Mouse (Mus musculus) heart, embryonic 11.5 days (tissue): ENCODE measurements at regions not wholly inside any gene's neighbourhood (a gene's known extent, or its start where the extent isn't known, plus 50 kb on each side); places are given as distances from the start of the nearest gene placed in this dataset.

ENCODE experiments used
- ATAC-seq: fragments of 200-750 bp; cut with Nextera tagmentation; replicated peaks from 2 replicates; pipeline ENCODE4 v1.8.0; 2017; ENCODE audit warnings: moderate library complexity; ENCODE audit not compliant: insufficient number of reproducible peaks, low FRiP score, low TSS enrichment
- H3K27ac ChIP-seq: fragments of 300-500 bp; sonication (generic); 2 replicates; pipeline ENCODE4 v1.5.1; 2014; ENCODE audit warnings: mild to moderate bottlenecking, low read depth, low read length
- H3K27me3 ChIP-seq: fragments of 300-500 bp; sonication (generic); 2 replicates; pipeline ENCODE4 v1.6.1; 2014; ENCODE audit warnings: mild to moderate bottlenecking, low read length, mixed read lengths; ENCODE audit not compliant: control insufficient read depth, insufficient read depth
- H3K36me3 ChIP-seq: fragments of 300-500 bp; sonication (generic); 2 replicates; pipeline ENCODE4 v1.6.1; 2014; ENCODE audit warnings: mild to moderate bottlenecking, low read length, moderate library complexity, mixed read lengths; ENCODE audit not compliant: control insufficient read depth, insufficient read depth
- H3K4me1 ChIP-seq: fragments of 300-500 bp; sonication (generic); 2 replicates; pipeline ENCODE4 v1.6.1; 2014; ENCODE audit warnings: low read length; ENCODE audit not compliant: control insufficient read depth, insufficient read depth
- H3K4me2 ChIP-seq: fragments of 300-500 bp; sonication (generic); 2 replicates; pipeline ENCODE4 v1.6.1; 2014; ENCODE audit warnings: mild to moderate bottlenecking, moderate library complexity
- H3K4me3 ChIP-seq: fragments of 300-500 bp; sonication (generic); 2 replicates; pipeline ENCODE4 v1.5.1; 2014; ENCODE audit warnings: low read depth, low read length
- H3K9ac ChIP-seq: fragments of 300-500 bp; sonication (generic); 2 replicates; pipeline ENCODE4 v1.6.1; 2014; ENCODE audit warnings: mild to moderate bottlenecking, low read depth, low read length, moderate library complexity
- H3K9me3 ChIP-seq: fragments of 300-500 bp; sonication (generic); replicated peaks from 2 replicates; pipeline ENCODE4 v1.6.1; 2016; ENCODE audit warnings: low read length; ENCODE audit not compliant: control insufficient read depth
- WGBS: fragments of 180-500 bp; shearing (Covaris S2); extraction: QIAGEN DNeasy Blood & Tissue Kit; methylation state at CpG from one replicate; pipeline ENCODE4 v1.1.7; 2014; ENCODE audit not compliant: insufficient replicate concordance; 5-methylcytosine and 5-hydroxymethylcytosine counted together

- Histone ChIP-seq H3K9ac (no peak overlapping the region), H3K4me2 (no peak overlapping the region), H3K36me3 (no peaks in the 10 kb centered on the region), H3K27ac (no peak overlapping the region), H3K4me1 (no peaks in the 10 kb centered on the region), H3K27me3 (no peaks in the 10 kb centered on the region), H3K4me3 (no peak overlapping the region), H3K9me3 (0 out of 2 replicates have a peak, but pooled peaks cover 3% of the 10 kb centered on the region)
- no peak for ATAC-seq
- WGBS, result 78% methylated on average over 7 of the region's 7 CpGs
These were observed 191.8 kb upstream of the Sox9 start for GRCm38 (mm10) chr11:112590214-112590613.

- WGBS, result 55% methylated on average over 6 of the region's 6 CpGs
- no peak for ATAC-seq
- Histone ChIP-seq H3K27ac (no peak overlapping the region), H3K9ac (no peak overlapping the region), H3K4me1 (no peaks in the 10 kb centered on the region), H3K9me3 (0 out of 2 replicates have a peak, but pooled peaks cover 3% of the 10 kb centered on the region), H3K4me3 (no peak overlapping the region), H3K36me3 (no peaks in the 10 kb centered on the region), H3K4me2 (no peak overlapping the region), H3K27me3 (no peaks in the 10 kb centered on the region)
These were observed 189.5 kb upstream of the Sox9 start for GRCm38 (mm10) chr11:112592411-112593020.

GRCm38 (mm10) chr11:112593821-112594220 is 188.2 kb upstream of the Sox9 start:
- Histone ChIP-seq H3K4me3 (no peak overlapping the region), H3K27ac (no peak overlapping the region), H3K27me3 (no peaks in the 10 kb centered on the region), H3K9ac (no peak overlapping the region), H3K9me3 (0 out of 2 replicates have a peak, but pooled peaks cover 3% of the 10 kb centered on the region), H3K4me1 (no peaks in the 10 kb centered on the region), H3K4me2 (no peak overlapping the region), H3K36me3 (no peaks in the 10 kb centered on the region)
- 73% methylated on average over 10 of the region's 10 CpGs for WGBS
- no peak for ATAC-seq

- H3K27me3 ChIP-seq, result no peaks in the 10 kb centered on the region
- H3K9ac ChIP-seq, result no peak overlapping the region
- no peak overlapping the region for H3K4me2 ChIP-seq
- no peaks in the 10 kb centered on the region for H3K36me3 ChIP-seq
- H3K27ac ChIP-seq, result no peak overlapping the region
- ATAC-seq, result no peak
- WGBS, result 73% methylated on average over 1 of the region's 1 CpGs
- no peaks in the 10 kb centered on the region for H3K4me1 ChIP-seq
- no peaks in the 10 kb centered on the region for H3K9me3 ChIP-seq
- H3K4me3 ChIP-seq, result no peak overlapping the region
These were observed 174.7 kb upstream of the Sox9 start for GRCm38 (mm10) chr11:112607359-112607758.

- no peak overlapping the region for H3K27ac ChIP-seq
- no peak overlapping the region for H3K4me2 ChIP-seq
- no peaks in the 10 kb centered on the region for H3K4me1 ChIP-seq
- WGBS, result 64% methylated on average over 3 of the region's 3 CpGs
- no peak for ATAC-seq
- H3K27me3 ChIP-seq, result no peaks in the 10 kb centered on the region
- no peak overlapping the region for H3K4me3 ChIP-seq
- no peak overlapping the region for H3K9ac ChIP-seq
- H3K36me3 ChIP-seq, result no peaks in the 10 kb centered on the region
- H3K9me3 ChIP-seq, result no peaks in the 10 kb centered on the region
These were observed 172.7 kb upstream of the Sox9 start for GRCm38 (mm10) chr11:112609277-112609676.

- WGBS, result 65% methylated on average over 11 of the region's 11 CpGs
- Histone ChIP-seq H3K4me1 (no peaks in the 10 kb centered on the region), H3K9me3 (no peaks in the 10 kb centered on the region), H3K4me2 (no peak overlapping the region), H3K4me3 (no peak overlapping the region), H3K27me3 (no peaks in the 10 kb centered on the region), H3K9ac (no peak overlapping the region), H3K27ac (no peak overlapping the region), H3K36me3 (no peaks in the 10 kb centered on the region)
- no peak for ATAC-seq
These were observed 171.0 kb upstream of the Sox9 start for GRCm38 (mm10) chr11:112611073-112611472.

- no peak for ATAC-seq
- Histone ChIP-seq H3K4me2 (no peak overlapping the region), H3K36me3 (no peaks in the 10 kb centered on the region), H3K27ac (no peak overlapping the region), H3K4me1 (no peaks in the 10 kb centered on the region), H3K9me3 (no peaks in the 10 kb centered on the region), H3K4me3 (no peak overlapping the region), H3K27me3 (no peaks in the 10 kb centered on the region), H3K9ac (no peak overlapping the region)
- 81% methylated on average over 4 of the region's 4 CpGs for WGBS
These were observed 166.4 kb upstream of the Sox9 start for GRCm38 (mm10) chr11:112615629-112616028.

GRCm38 (mm10) chr11:112616942-112617341 is 165.1 kb upstream of the Sox9 start:
- 75% methylated on average over 2 of the region's 2 CpGs for whole genome bisulfite sequencing
- no peak overlapping the region for H3K27ac ChIP-seq
- no peaks in the 10 kb centered on the region for H3K9me3 ChIP-seq
- no peak overlapping the region for H3K4me3 ChIP-seq
- no peak overlapping the region for H3K4me2 ChIP-seq
- no peaks in the 10 kb centered on the region for H3K27me3 ChIP-seq
- H3K9ac ChIP-seq, result no peak overlapping the region
- H3K36me3 ChIP-seq, result no peaks in the 10 kb centered on the region
- peaks cover 6% of the 10 kb centered on the region for H3K4me1 ChIP-seq
- ATAC-seq, result no peak

- Histone ChIP-seq H3K9me3 (no peaks in the 10 kb centered on the region), H3K36me3 (no peaks in the 10 kb centered on the region), H3K4me3 (peak overlapping the region; percentile 11; the same call in 1 of the 2 replicates), H3K27ac (no peak overlapping the region), H3K9ac (0 out of 2 replicates have a peak overlapping the region, but pooled peaks have one; percentile 16), H3K4me1 (peaks cover 6% of the 10 kb centered on the region), H3K27me3 (no peaks in the 10 kb centered on the region), H3K4me2 (peak overlapping the region; percentile 52)
- no peak for ATAC-seq
- 18% methylated on average over 12 of the region's 12 CpGs for WGBS
These were observed 161.1 kb upstream of the Sox9 start for GRCm38 (mm10) chr11:112620916-112621315.
